ENCODE assay signal across 16 mouse cellular contexts in the genomic region with DNA sequence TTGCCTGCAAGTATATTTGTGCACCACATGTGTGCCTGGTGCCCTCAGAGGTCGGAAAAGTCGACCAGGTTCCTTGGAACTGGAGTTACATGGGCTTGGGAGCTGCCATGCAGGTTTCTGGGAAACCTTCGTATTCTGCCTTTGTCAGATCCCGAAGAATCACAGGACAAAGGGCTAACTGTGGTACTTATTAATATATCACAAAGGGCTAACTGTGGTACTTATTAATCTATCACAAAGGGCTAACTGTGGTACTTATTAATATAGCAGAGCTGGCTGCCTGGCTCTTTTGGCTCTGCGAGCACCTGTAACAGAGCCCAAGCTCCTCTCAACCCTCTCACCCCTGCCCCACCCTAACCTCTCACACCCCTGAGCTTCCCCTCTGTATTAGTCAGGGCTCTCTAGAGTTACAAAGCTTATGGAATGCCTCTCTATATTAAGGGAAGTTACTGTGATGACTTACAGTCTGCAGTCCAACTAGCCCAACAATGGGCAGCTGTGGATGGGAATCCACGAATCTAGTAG.
"Had no signal": no experiment of that assay in that cellular context is flagged by ENCODE, and none has a peak within 500 bp of the region (broad histone marks: within the 10 kb centered on the region; RNA-seq: fewer than 3 reads in every experiment).

No protein-coding gene starts in this region.

- H3K27me3 ChIP-seq: limb, embryonic 12.5 days; limb, embryonic 15.5 days; liver, embryonic 15.5 days; lung, embryonic 15.5 days had no signal

- ATAC-seq: intestine, postnatal 0 days had no signal

- H3K9ac ChIP-seq: limb, embryonic 12.5 days; limb, embryonic 15.5 days; liver, embryonic 15.5 days; lung, embryonic 15.5 days had no signal

- H3K4me2 ChIP-seq: limb, embryonic 12.5 days; limb, embryonic 15.5 days; liver, embryonic 11.5 days; liver, embryonic 15.5 days; lung, embryonic 15.5 days; midbrain, embryonic 11.5 days had no signal

- H3K4me1 ChIP-seq: lung, embryonic 15.5 days had no signal

- H3K27ac ChIP-seq: left cerebral cortex, adult 2 months; limb, embryonic 12.5 days; limb, embryonic 15.5 days; liver, embryonic 15.5 days; lung, embryonic 15.5 days had no signal

- H3K4me3 ChIP-seq: left cerebral cortex, adult 2 months; limb, embryonic 12.5 days; limb, embryonic 15.5 days; liver, embryonic 15.5 days; lung, embryonic 15.5 days had no signal

- H3K9me3 ChIP-seq: limb, embryonic 12.5 days; limb, embryonic 15.5 days; liver, embryonic 15.5 days; lung, embryonic 15.5 days had no signal

- H3K36me3 ChIP-seq: limb, embryonic 12.5 days; limb, embryonic 15.5 days; liver, embryonic 15.5 days; lung, embryonic 15.5 days had no signal

- DNase-seq: layer of hippocampus, postnatal 36 days; lung, adult 18-20 months; lung, postnatal 10 days; lung, postnatal 4 days; midbrain, embryonic 14.5 days; thymus, adult 2 months; thymus, postnatal 14 days; thymus, postnatal 4 days had no signal
